Mouse (Mus musculus) c-Kit-positive CD71-positive TER-119-positive erythroid progenitor cells, embryonic 14.5 days (primary cell): ENCODE measurements at regions not wholly inside any gene's neighbourhood (a gene's known extent, or its start where the extent isn't known, plus 50 kb on each side); places are given as distances from the start of the nearest gene placed in this dataset.
"Not testable (repeated sequence)": the region's sequence is repeated elsewhere in the genome, so short reads cannot be mapped to it uniquely, and the experiment has no call there.

ENCODE experiments used
- DNase-seq: peaks from one replicate; pipeline ENCODE4 v3.0.0-alpha.2; 2013; ENCODE audit warnings: low spot score

- DNase-seq: no peak
These were observed 216.9 kb downstream of the Dact1 start for GRCm38 (mm10) chr12:71526623-71527022.

DNA sequence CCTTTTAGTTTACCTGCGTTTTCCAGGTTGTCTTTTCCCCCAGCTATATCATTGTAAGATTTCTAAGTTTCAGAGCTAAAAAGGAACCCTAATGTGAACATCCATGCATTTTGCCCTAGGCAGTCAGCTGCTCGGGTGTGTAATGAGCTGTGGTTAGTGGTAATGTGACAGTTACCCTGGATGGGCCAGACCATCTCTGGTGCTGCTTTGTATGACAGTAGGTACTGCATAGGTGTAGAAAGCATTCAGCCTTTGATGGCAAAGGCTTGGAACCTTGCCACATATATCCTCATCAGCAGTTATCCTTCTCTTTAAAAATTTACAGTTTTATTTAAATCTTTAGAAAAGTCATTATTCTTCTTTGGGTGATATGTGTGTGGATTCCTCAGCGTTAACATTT lies 222.5 kb downstream of the Dact1 start:
- DNase-seq: no peak

GRCm38 (mm10) chr12:71532708-71533450 lies 223.2 kb downstream of the Dact1 start:
- no peak for DNase-seq

GRCm38 (mm10) chr12:71533701-71534100 lies 224.0 kb downstream of the Dact1 start:
- no peak for DNase-seq

DNA sequence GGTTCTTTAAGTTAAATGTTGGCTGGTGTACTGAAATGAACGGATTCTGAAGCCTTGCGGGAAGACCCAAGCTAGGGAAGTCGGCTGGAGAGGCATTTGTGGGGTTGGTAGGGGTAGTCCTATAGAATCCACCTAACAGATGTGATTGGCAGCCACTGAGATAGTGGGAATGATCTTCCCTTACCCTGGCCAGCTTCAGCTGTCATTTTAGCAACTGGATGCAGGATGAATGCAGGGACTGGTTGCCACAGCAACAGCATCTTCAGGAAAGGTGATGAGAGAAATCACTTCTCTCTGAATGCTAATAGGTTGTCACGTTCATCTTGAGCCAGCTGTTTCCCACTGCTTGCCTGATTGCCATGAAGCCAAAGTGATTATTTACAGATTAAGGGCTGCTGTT lies 224.5 kb downstream of the Dact1 start:
- no peak for DNase-seq

DNA sequence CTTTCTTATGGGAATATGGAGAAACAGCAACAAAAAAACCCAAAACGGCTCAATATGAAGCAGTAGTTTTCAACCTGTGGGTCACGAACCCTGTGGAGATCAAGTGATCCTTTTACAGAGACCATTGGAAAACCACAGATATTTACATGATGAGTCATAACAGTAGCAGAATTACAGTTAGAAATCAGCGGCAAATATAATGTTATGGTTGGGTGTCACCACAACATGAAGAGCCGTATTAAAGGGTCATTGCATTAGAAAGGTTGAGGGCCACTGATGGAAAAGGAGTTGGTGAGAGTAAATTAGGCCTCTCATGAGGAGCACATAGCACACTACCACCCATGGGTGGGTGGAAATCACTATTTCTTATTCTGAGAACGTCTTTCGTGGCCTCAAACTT lies 225.6 kb downstream of the Dact1 start:
- no peak for DNase-seq

DNA sequence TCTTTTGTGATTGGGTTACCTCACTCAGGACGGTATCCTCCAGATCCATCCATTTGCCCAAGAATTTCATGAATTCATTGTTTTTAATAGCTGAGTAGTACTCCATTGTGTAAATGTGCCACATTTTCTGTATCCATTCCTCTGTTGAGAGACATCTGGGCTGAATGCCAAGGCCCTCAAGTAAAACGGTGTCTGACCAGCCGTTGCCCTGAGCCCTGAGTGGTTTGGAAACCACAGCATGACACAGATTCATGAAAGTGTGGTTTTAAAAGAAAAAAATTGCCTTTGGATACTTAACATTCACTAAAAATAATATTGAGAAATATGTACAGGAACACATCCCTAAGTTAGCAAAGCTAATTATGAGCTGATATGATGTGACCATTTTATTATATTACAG lies 226.1 kb downstream of the Dact1 start:
- DNase-seq: not testable (repeated sequence)

- DNase-seq: no peak
These were observed 229.0 kb downstream of the Dact1 start for GRCm38 (mm10) chr12:71538691-71539090.

DNA sequence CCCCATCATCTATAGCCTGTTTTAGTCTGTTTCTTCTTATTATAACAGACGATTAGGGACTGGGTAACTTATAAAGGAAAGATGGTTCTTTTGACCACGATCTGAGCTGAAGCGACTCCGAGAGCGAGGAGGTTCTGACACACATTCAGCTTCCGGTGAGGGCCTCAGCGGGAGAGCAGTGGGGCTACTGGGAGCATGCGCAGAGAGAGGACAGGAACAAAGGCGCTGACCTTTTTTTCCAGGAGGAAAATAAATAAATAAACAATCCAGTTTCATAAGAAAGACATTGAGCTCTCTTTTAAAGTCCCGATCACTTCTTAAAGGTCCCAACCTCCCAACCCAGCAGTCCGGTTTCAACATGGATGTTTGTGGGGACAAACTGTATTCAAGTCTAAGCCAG lies 230.6 kb downstream of the Dact1 start:
- no peak for DNase-seq

GRCm38 (mm10) chr12:71541961-71542360 lies 232.3 kb downstream of the Dact1 start:
- no peak for DNase-seq

GRCm38 (mm10) chr12:71543571-71544119 lies 234.0 kb downstream of the Dact1 start:
- no peak for DNase-seq

GRCm38 (mm10) chr12:71544401-71545159 lies 234.9 kb downstream of the Dact1 start:
- DNase-seq: no peak

GRCm38 (mm10) chr12:71546523-71547265 lies 237.0 kb downstream of the Dact1 start:
- no peak for DNase-seq

- DNase-seq: no peak
These were observed 239.7 kb downstream of the Dact1 start for GRCm38 (mm10) chr12:71549336-71549735.

GRCm38 (mm10) chr12:71554212-71554611 lies 244.5 kb downstream of the Dact1 start:
- no peak for DNase-seq

DNA sequence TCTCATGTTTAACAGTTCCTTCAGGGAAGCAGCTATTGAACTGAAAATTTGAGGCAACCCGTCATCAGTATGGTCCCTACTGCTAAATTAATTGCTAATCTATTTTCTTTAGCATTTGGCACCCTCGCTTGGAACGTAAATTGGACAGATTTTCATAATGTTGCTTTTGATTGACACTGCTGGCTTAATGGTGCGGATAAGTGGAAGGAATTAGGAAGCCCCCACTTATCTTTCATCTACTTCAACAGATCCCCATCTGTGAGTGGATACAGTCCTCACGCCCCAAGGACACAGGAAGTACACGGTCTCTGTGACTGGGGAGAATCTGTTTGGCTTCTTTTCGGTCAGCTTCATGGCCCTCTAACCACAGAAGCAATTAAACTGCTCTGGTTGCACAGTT lies 251.6 kb downstream of the Dact1 start:
- DNase-seq: no peak

DNA sequence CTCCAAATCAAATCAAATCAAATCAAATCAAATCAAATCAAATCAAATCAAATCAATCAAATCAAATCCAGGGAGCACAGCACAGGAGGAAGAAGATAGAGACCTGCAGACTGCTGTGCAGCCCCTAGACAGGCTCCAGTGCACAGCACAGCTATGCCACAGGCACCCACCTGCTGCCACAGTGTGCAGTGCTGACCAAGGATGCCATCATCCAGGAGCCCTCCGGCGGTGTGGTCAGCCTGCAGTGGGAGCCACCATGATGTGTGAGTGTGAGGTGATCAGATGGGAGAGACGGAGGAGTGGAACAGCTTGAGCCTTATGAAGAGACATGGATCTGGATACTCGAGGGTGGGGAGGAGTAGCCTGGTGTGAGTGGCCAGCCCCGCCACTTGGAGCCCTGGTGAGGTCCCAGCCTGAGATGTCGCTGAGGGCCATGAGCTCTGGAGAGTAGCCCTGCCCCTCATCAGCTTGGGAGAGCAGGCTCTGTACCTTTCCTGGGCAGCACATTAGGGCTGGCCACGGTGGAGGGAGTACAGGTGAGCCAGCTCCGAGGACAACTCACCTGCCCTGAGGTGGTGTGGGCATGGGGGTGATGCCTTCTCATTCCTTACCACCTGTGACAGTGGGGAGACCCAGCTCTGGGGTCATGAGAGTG lies 252.4 kb downstream of the Dact1 start:
- DNase-seq: no peak

DNA sequence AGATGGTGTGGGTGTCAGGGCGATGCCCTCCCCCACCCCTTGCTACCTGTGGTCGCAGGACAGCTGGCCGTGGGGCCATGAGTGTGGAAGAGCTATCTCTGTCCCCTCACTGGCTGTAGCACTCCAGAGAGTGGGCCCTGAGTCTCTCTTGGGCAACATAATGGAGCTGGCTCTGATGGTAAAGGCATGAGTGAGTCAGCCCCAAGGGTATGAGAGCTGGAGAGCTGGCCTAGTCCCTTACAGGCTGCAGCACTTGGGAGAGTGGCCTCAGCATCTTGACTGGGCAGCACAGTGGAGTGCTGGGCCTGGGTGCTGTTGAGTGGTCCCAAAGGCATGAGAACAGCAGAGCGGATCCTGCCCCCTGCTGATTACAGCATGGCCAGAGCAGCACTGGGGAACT lies 253.5 kb downstream of the Dact1 start:
- DNase-seq: no peak

DNA sequence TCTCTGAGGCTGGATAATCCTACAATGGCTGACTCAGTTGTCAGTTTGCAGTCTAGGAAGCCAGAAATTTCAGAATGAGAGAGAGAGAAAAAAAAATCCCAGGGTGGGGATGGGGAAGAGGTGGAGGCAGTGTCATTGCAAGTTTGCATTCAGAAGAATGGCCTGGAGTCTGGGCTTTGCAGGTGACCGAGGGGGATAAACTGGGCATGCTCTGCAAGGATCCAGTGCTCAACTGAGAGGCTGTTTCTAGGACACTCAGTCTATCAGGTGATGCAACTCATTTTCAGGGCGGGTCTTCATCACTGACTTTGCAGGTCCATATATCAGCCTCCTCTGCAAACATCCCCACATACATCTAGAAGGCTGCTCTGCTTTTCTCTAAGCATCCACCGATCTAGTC lies 256.7 kb downstream of the Dact1 start:
- DNase-seq: no peak

- DNase-seq: no peak
These were observed 258.6 kb downstream of the Dact1 start for GRCm38 (mm10) chr12:71568251-71568650.

DNA sequence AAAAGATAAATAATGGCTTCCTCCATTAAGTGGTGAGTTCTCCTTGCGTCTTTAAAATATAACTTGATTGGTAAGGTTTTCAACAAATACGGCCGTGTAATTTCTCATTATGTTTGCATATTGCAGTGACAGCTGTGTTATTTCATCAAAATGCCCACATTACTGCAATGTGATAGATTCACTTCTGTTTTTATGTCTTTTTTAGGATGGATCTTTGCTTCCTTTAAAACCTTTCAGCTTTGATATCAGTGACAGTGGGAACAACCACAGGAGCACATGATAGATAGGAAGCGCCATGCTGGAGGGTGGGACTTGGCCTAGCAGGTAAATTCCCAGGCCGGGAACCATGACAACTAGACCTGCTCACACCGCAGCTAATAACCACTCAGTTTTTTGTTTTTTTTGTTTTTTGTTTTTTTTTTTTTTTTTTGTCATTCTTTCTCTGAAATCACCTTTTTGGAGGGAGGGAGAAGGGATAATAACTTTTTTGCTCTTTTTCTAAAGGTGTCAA lies 259.3 kb downstream of the Dact1 start:
- DNase-seq: no peak

GRCm38 (mm10) chr12:71569662-71570061 lies 260.0 kb downstream of the Dact1 start:
- no peak for DNase-seq
